Mouse (Mus musculus): ENCODE results near the gene Mfsd4b5.
"Not testable (repeated sequence)": the region's sequence is repeated elsewhere in the genome, so short reads cannot be mapped to it uniquely, and the experiment has no call there.

The Mfsd4b5 gene

GRCm38 (mm10) chr10:39986466-39986865 is at the start of gene Mfsd4b5:
TSS of gene Mfsd4b5 (minus strand) at chr10:39986646.
- no peak for DNase-seq (ENCODE audit: low spot score)

- DNase-seq (ENCODE audit: low spot score), result no peak
These were observed 48.5 kb upstream of the Mfsd4b5 start for GRCm38 (mm10) chr10:40034956-40035355.

- no peak for DNase-seq (ENCODE audit: low spot score)
These were observed 46.5 kb upstream of the Mfsd4b5 start for GRCm38 (mm10) chr10:40032897-40033296.

GRCm38 (mm10) chr10:40030716-40031115 is 44.3 kb upstream of the Mfsd4b5 start:
- no peak for DNase-seq (ENCODE audit: low spot score)

- DNase-seq (ENCODE audit: low spot score), result no peak
These were observed 43.2 kb upstream of the Mfsd4b5 start for GRCm38 (mm10) chr10:40029610-40030009.

GRCm38 (mm10) chr10:40028091-40028490 is 41.6 kb upstream of the Mfsd4b5 start:
- DNase-seq (ENCODE audit: low spot score), result no peak

GRCm38 (mm10) chr10:40026546-40026945 is 40.1 kb upstream of the Mfsd4b5 start:
- DNase-seq (ENCODE audit: low spot score), result no peak

GRCm38 (mm10) chr10:40025560-40025959 is 39.1 kb upstream of the Mfsd4b5 start:
- no peak for DNase-seq (ENCODE audit: low spot score)

- DNase-seq (ENCODE audit: low spot score), result peak; percentile 85
These were observed 38.3 kb upstream of the Mfsd4b5 start, which contains the start of gene Mfsd4b1 for GRCm38 (mm10) chr10:40024554-40025428. TSS of gene Mfsd4b1 (minus strand) at chr10:40025268.

GRCm38 (mm10) chr10:40020401-40020800 is 34.0 kb upstream of the Mfsd4b5 start:
- DNase-seq (ENCODE audit: low spot score), result no peak

GRCm38 (mm10) chr10:40019492-40019891 is 33.0 kb upstream of the Mfsd4b5 start:
- no peak for DNase-seq (ENCODE audit: low spot score)

GRCm38 (mm10) chr10:40018261-40018860 is 31.9 kb upstream of the Mfsd4b5 start:
- no peak for DNase-seq (ENCODE audit: low spot score)

- no peak for DNase-seq (ENCODE audit: low spot score)
These were observed 23.1 kb upstream of the Mfsd4b5 start for GRCm38 (mm10) chr10:40009591-40009990.

- not testable (repeated sequence) for DNase-seq (ENCODE audit: low spot score)
These were observed 22.4 kb upstream of the Mfsd4b5 start for GRCm38 (mm10) chr10:40008847-40009246.

GRCm38 (mm10) chr10:40007953-40008352 is 21.5 kb upstream of the Mfsd4b5 start:
- no peak for DNase-seq (ENCODE audit: low spot score)

GRCm38 (mm10) chr10:40006963-40007362 is 20.5 kb upstream of the Mfsd4b5 start:
- peak; percentile 39 for DNase-seq (ENCODE audit: low spot score)

GRCm38 (mm10) chr10:40000746-40001145 is 14.3 kb upstream of the Mfsd4b5 start:
- no peak for DNase-seq (ENCODE audit: low spot score)

- DNase-seq (ENCODE audit: low spot score), result peak; percentile 57
These were observed 4.7 kb upstream of the Mfsd4b5 start for GRCm38 (mm10) chr10:39991155-39991554.

GRCm38 (mm10) chr10:39982604-39983003 is 3.8 kb downstream of the Mfsd4b5 start:
- DNase-seq (ENCODE audit: low spot score), result no peak

GRCm38 (mm10) chr10:39978231-39978630 is 8.2 kb downstream of the Mfsd4b5 start:
- no peak for DNase-seq (ENCODE audit: low spot score)

GRCm38 (mm10) chr10:39977346-39977745 is 9.1 kb downstream of the Mfsd4b5 start:
- no peak for DNase-seq (ENCODE audit: low spot score)

GRCm38 (mm10) chr10:39975771-39976170 is 10.7 kb downstream of the Mfsd4b5 start:
- no peak for DNase-seq (ENCODE audit: low spot score)

- peak; percentile 5 for DNase-seq (ENCODE audit: low spot score)
These were observed 11.5 kb downstream of the Mfsd4b5 start for GRCm38 (mm10) chr10:39974982-39975381.

Measured in T-cell, adult 2 months (primary cell).